ENCODE assay signal across 8 mouse cellular contexts in the genomic region with DNA sequence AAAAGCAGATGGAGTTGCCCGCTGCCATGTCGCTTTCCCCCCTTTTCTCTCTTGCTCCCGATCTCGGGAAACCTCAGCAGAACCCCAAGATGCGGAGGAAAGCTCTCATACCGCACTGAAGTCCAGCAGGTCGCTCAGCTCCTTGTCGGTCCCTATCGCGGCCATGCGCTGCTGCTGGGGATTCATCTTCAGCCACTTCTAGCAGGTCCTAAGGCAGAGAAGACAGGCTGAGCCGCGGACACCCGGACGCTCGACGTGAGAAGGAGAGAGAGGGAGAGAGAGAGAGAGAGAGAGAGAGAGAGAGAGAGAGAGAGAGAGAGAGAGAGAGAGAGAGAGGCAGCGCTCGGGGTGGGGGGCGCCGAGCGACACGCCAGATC. TPM values are rescaled to one million over a fixed set of nuclear protein-coding genes. Genes with fewer than 3 reads are reported as not detected.
DNase-seq lines count a peak whose midpoint lies in the region; ATAC-seq and TF ChIP-seq lines count a peak whose summit lies in the region.

No protein-coding gene starts in this region.

- DNase-seq in A20 (ENCODE audit: low read depth, low spot score) (peak; percentile 82), NIH3T3 (ENCODE audit: low read depth) (peak; percentile 56)
- DNase-seq in embryo, embryonic 9.5 days (ENCODE audit: extremely low spot score): peak; percentile 65
- DNase-seq in heart, adult 8-10 months (ENCODE audit: low spot score): peak; percentile 19
- no peak for DNase-seq in liver, embryonic 14.5 days (ENCODE audit: low read depth in 3 of 3, low spot score in 3 of 3)
- peak; percentile 60 for DNase-seq in neural tube, embryonic 11.5 days (ENCODE audit: low spot score)
- no peak for DNase-seq in T-cell, adult 2 months (ENCODE audit: low spot score)

- no peak for ATAC-seq in kidney, embryonic 15.5 days (replicated peaks; ENCODE audit: low FRiP score)
- ATAC-seq in liver, embryonic 14.5 days (ENCODE audit: insufficient read depth): peak; percentile 26; the same call in 1 of the 2 replicates
- peak; percentile 35; the same call in 1 of the 2 replicates for ATAC-seq in neural tube, embryonic 11.5 days (ENCODE audit: insufficient read depth, low FRiP score, low TSS enrichment)

- H3K27ac ChIP-seq in kidney, embryonic 15.5 days: peak overlapping the region; percentile 89
- no peak overlapping the region; the same call in 1 of the 2 replicates for H3K27ac ChIP-seq in liver, embryonic 14.5 days
- peak overlapping the region; percentile 96 for H3K27ac ChIP-seq in neural tube, embryonic 11.5 days (ENCODE audit: low read depth, low read length)

- TF ChIP-seq CTCF in liver, embryonic 14.5 days (IDR thresholded peaks at IDR 0.05; ENCODE audit: low read depth): no peak

- H3K4me3 ChIP-seq in kidney, embryonic 15.5 days (replicated peaks): peak overlapping the region; percentile 99
- peak overlapping the region; percentile 80 to 98 for H3K4me3 ChIP-seq in liver, embryonic 14.5 days (ENCODE audit: insufficient read depth in 1 of 2, low read depth in 2 of 2, low read length in 2 of 2)
- peak overlapping the region; percentile 100 for H3K4me3 ChIP-seq in neural tube, embryonic 11.5 days (ENCODE audit: low read depth, low read length)

- H3K4me2 ChIP-seq in kidney, embryonic 15.5 days: peak overlapping the region; percentile 65
- H3K4me2 ChIP-seq in liver, embryonic 14.5 days (ENCODE audit: low read depth): peak overlapping the region; percentile 85
- peak overlapping the region; percentile 77 for H3K4me2 ChIP-seq in neural tube, embryonic 11.5 days (ENCODE audit: low read depth)

- peaks cover 14% of the 10 kb centered on the region for H3K4me1 ChIP-seq in kidney, embryonic 15.5 days
- H3K4me1 ChIP-seq in liver, embryonic 14.5 days (replicated peaks; ENCODE audit: control insufficient read depth in 2 of 2, insufficient read depth in 2 of 2, low read length in 1 of 2): peaks cover 0 to 3% of the 10 kb centered on the region in 2 experiments; a peak in 1 of 4 replicates
- peaks cover 9% of the 10 kb centered on the region; the same call in 1 of the 2 replicates for H3K4me1 ChIP-seq in neural tube, embryonic 11.5 days (ENCODE audit: control insufficient read depth, insufficient read depth, low read length)

- H3K36me3 ChIP-seq in kidney, embryonic 15.5 days: peaks cover 11% of the 10 kb centered on the region
- H3K36me3 ChIP-seq in liver, embryonic 14.5 days (replicated peaks; ENCODE audit: control insufficient read depth, insufficient read depth, low read depth): no peaks in the 10 kb centered on the region; the same call in 1 of the 2 replicates
- H3K36me3 ChIP-seq in neural tube, embryonic 11.5 days (ENCODE audit: control insufficient read depth, insufficient read depth, low read length): no peaks in the 10 kb centered on the region

- no peaks in the 10 kb centered on the region for H3K27me3 ChIP-seq in kidney, embryonic 15.5 days
- H3K27me3 ChIP-seq in liver, embryonic 14.5 days (ENCODE audit: control insufficient read depth, insufficient read depth, low read length): no peaks in the 10 kb centered on the region; the same call in 1 of the 2 replicates
- H3K27me3 ChIP-seq in neural tube, embryonic 11.5 days (ENCODE audit: control insufficient read depth, insufficient read depth, low read length): no peaks in the 10 kb centered on the region

- WGBS in kidney, embryonic 15.5 days: 0% methylated on average over 18 of the region's 23 CpGs
- 1% methylated on average over 23 of the region's 23 CpGs for WGBS in liver, embryonic 14.5 days (ENCODE audit: insufficient replicate concordance)
- WGBS in neural tube, embryonic 11.5 days: under 1% methylated on average over 23 of the region's 23 CpGs

- peak overlapping the region; percentile 94 for H3K9ac ChIP-seq in kidney, embryonic 15.5 days
- H3K9ac ChIP-seq in liver, embryonic 14.5 days (replicated peaks): peak overlapping the region; percentile 97
- peak overlapping the region; percentile 100 for H3K9ac ChIP-seq in neural tube, embryonic 11.5 days (ENCODE audit: low read length)

- no peak for TF ChIP-seq EP300 in liver, embryonic 14.5 days (IDR thresholded peaks at IDR 0.05; ENCODE audit: low read depth)

- no peaks in the 10 kb centered on the region for H3K9me3 ChIP-seq in kidney, embryonic 15.5 days (replicated peaks)
- H3K9me3 ChIP-seq in liver, embryonic 14.5 days (ENCODE audit: control insufficient read depth, low read length): no peaks in the 10 kb centered on the region
- no peaks in the 10 kb centered on the region for H3K9me3 ChIP-seq in neural tube, embryonic 11.5 days (ENCODE audit: control insufficient read depth, low read length)

RNA-seq across cellular contexts. Expression of a gene that starts 1.1 kb away (rescaled TPM):
- total RNA-seq in heart, adult 8-10 months (2022): 10 to 100 TPM; 27.1 to 32.1 (median 31.6) TPM
- polyA plus RNA-seq in kidney, embryonic 15.5 days (2015; fragmentation: Nextera tagmentation; extraction: Ambion mirVana): 69.8 and 70.0 TPM in 2 replicates
- 11.8 and 12.1 TPM in 2 replicates for polyA plus RNA-seq in liver, embryonic 14.5 days (2012; rRNA removed)
- polyA plus RNA-seq in liver, embryonic 14.5 days (2014; fragmentation: Nextera tagmentation; extraction: Ambion mirVana): 8.8 and 10.7 TPM in 2 replicates
- polyA plus RNA-seq in neural tube, embryonic 11.5 days (2014; fragmentation: Nextera tagmentation; extraction: Ambion mirVana): 209 and 219 TPM in 2 replicates

Comparison
In these comparisons a context has a peak if more than half of its experiments do, and no peak if none do; other contexts are left out.
1. DNase-seq: peak in A20 (single experiment), NIH3T3 (single experiment), embryo, embryonic 9.5 days (single experiment), heart, adult 8-10 months (single experiment) and neural tube, embryonic 11.5 days (single experiment); none in liver, embryonic 14.5 days (0 of 3) and T-cell, adult 2 months (single experiment).
2. Peak in every context shown above with its lines, with median percentiles within 50 percentile points of each other: H3K4me2 ChIP-seq, H3K4me3 ChIP-seq and H3K9ac ChIP-seq.